In the genomic region with DNA sequence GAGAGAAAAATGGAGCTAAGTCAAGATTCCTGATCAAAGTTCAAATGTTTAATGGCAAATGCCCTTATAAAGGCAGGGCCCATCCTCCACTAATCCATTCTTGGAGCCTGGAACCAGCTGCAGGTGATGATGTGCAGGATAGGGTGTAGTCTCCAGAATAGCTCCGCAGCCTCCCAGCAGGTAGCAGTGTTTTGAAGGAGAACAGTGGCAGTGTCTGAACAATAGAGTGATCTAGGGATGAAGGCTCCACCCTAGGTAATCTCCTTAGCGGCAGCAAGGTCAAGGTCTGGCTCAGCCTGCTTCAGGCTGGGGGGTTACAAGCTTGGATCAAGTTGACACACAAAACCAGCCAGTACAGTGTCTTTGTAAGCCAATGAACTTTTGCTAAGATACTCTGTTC, we compare ENCODE assay signal across 19 mouse cellular contexts.
"Had no signal": no experiment of that assay in that cellular context is flagged by ENCODE, and none has a peak within 500 bp of the region (broad histone marks: within the 10 kb centered on the region; RNA-seq: fewer than 3 reads in every experiment).

No protein-coding gene starts in this region.

- H3K4me3 ChIP-seq: lung, embryonic 15.5 days; megakaryocyte, embryonic 14.5 days; midbrain, embryonic 13.5 days; midbrain, embryonic 15.5 days; neural tube, embryonic 12.5 days had no signal

- H3K27ac ChIP-seq: lung, embryonic 15.5 days; macrophage; midbrain, embryonic 13.5 days; midbrain, embryonic 15.5 days; neural tube, embryonic 12.5 days had no signal

- H3K4me1 ChIP-seq: lung, embryonic 15.5 days; megakaryocyte, embryonic 14.5 days; midbrain, embryonic 13.5 days; midbrain, embryonic 15.5 days; neural tube, embryonic 12.5 days had no signal

- H3K4me2 ChIP-seq: lung, embryonic 15.5 days; midbrain, embryonic 11.5 days; midbrain, embryonic 13.5 days; midbrain, embryonic 15.5 days; neural tube, embryonic 12.5 days had no signal

- DNase-seq: lung, adult 2 months; lung, postnatal 14 days; lung, postnatal 36 days; retina, postnatal 1 day; right cerebral cortex, adult 18-20 months; right cerebral cortex, postnatal 25 days; right cerebral cortex, postnatal 4 days; spleen, adult 18-20 months; thymus, adult 18-20 months; thymus, postnatal 14 days; thymus, postnatal 36 days had no signal

- H3K9ac ChIP-seq: lung, embryonic 15.5 days; midbrain, embryonic 13.5 days; midbrain, embryonic 15.5 days; neural tube, embryonic 12.5 days had no signal

- H3K27me3 ChIP-seq: lung, embryonic 15.5 days; megakaryocyte, embryonic 14.5 days; midbrain, embryonic 13.5 days; midbrain, embryonic 15.5 days; neural tube, embryonic 12.5 days had no signal

- H3K36me3 ChIP-seq: lung, embryonic 15.5 days; midbrain, embryonic 13.5 days; midbrain, embryonic 15.5 days; neural tube, embryonic 12.5 days had no signal

- ATAC-seq: lung, postnatal 0 days; midbrain, embryonic 13.5 days; midbrain, embryonic 15.5 days had no signal

- H3K9me3 ChIP-seq: lung, embryonic 15.5 days; midbrain, embryonic 13.5 days; midbrain, embryonic 15.5 days; neural tube, embryonic 12.5 days had no signal
